Mouse (Mus musculus) spleen, postnatal 10 days (tissue): ENCODE results near the gene Rpl39.

Experiments
- DNase-seq, 2 experiments: peaks; one replicate each; pipeline ENCODE4 v3.0.0; 2021 to 2022; ENCODE audit warnings: low spot score in 2 of 2

Rpl39 gene

DNA sequence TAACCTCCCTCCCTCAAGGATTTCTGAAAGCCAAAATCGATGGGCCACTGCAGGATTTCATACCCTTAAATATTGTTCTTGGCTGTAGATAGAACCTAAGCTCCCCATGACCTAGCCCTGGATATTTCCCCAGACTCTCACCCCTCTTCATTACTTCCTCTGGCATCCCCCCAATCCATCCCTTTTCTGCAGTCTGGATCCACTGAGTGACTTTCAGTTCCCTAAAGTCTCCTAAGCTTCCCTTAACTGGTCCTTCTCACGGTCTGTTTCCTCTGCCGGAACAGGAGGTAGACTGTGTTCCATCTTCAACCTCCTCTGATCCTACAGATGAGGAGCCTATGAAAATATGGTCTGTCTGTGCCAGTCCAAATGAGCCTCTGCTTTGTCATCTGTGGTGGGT, 17.9 kb downstream of the Rpl39 start:
- no peak for DNase-seq

DNA sequence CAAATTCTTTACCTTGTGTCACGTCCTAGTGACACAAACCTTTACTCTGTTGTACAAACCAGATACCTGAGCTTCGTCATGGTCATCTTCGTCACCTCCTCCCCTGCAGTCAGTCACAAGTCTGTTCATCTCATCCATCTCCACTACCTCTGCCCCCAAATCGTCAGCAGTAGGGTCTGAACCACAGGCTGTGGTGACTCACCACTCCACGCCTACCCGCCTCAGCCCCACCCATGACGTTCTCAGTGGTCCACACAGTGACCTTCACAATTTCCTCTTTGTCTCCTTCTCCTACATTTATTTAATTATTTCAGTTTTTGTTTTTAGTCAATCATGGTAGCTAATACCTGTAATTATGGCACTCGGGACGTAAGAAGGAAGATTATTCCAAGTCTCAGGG, 21.3 kb downstream of the Rpl39 start:
- no peak for DNase-seq

DNA sequence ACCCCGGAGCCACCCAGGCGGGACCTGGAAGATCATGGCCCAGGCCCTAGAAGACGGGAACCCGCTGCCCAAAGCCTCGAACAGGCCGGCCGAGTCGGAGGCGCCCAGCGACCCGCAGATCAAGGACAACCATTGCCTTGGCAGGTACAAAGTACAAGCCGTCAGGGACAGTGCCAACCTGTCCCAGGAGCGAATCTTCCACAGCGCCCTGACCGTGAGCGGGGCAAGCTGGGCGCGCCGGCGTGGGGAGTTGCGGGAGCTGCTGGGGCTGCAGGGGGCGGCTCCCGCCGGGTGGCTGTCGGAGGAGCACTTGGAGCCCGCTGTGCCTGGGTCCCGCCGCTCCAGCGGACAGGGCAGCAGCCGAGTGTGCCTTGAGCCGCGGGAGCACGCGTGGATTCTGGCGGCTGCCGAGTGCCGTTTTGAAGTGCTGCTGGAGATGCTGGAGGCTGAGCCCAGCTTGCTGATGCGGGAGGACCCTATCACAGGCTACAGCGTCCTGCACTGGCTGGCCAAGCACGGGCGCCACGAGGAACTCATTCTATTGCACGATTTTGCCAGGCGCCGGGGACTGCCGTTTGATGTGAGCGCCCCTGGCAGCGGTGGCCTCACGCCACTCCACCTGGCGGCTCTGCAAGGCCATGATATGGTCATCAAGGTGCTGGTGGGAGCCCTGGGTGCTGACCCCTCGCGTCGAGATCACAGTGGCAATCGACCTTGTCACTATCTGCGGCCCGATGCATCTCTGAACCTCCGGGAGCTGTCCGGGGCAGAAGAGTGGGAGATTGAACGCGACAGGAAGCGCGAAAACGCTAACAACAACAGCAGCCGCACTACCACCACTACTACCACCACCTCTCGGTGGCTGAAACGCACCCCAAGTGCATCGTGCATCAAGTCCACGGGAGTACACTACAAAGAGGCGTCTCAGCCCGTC, 36.0 kb downstream of the Rpl39 start:
- DNase-seq, result peak in 1 of 2 experiments; percentile 11

DNA sequence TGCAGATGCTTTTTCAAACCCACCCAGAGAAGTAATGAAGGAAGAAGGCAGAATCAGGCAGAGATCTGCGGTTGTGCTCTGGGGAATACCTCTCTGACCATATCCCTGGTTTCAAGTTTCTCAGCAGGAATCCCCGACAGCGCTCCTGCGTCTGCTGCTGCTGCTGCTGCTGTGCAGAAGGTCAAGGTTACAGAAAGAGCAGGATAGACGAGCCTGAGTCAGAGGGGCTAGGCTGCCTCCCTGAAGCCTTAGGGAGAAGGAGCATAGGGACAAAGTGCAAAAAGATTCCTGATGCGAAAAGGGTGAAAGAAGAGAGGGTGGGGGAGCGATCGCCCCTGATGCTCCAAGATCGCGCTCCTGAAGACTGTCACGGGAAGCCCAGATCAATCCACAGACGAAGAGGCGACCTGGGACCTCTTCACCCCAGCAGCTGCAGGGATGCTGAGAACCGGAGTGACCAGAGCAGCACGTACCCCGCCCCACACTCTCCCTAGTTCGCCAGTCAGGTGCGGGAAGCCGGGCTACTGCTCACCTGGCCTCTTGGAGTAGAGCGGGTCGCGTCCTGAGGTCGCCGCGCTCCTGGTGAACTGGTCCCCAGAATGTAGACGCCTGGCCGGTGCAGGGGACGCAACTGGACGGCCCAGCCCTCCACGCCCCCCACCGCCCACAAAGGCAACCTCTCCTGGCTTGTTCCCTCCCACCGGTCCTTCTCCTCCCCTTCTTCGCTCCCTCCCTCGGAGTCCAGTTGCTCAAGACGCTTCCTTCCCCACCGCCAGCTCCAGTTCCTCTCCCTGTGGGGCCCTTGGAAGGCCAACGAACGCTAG, 36.9 kb downstream of the Rpl39 start, which contains the start of gene Sowahd:
Gene Sowahd (plus strand): TSS at position 780 of the 824 bp plus-strand sequence.
- DNase-seq, result no peak

DNA sequence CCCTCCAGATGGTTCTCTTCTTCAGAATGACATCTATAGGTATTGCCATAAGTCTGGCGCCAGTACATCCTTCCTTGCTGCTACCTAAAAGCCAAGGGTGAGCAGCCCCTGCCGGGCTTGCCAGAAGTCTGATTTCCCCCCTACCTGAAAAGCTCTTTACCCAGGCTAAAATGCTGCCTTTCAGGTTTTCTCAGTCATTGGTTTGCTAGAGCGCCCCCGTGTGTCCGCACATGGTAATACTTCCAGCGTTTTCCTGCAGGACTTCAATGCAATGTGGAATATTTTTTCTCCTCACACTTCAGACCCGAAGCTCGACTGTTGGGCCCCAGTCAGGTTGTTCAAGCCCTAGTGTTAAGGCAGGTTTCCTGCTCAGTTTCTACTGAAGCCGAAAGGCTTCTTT, 42.5 kb downstream of the Rpl39 start:
- peak; percentile 38 to 69 for DNase-seq
